In the genomic region with DNA sequence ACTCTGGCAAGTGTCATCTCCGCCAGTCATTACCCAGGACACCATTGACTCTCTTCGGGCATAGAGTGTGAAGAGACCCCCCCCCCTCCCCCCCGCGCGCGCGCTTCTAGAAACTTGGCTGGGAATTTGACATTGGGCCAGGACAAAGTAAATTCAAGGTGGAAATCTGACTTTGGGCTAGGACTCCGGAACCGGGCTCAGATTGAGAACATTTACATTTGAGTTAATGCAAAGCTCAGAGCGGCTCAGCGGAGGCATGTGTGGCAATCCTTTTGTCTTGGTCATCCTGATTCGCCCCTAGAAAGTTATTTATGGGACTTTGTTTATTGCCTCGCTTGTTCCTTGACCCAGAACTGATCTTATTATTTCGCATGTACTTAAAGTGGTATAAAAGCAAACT, we compare ENCODE assay signal across 31 mouse cellular contexts. TPM values are rescaled to one million over a fixed set of nuclear protein-coding genes. Genes with fewer than 3 reads are reported as not detected.
A peak's percentile ranks its signal among the peaks of the same experiment; 100 is the strongest.
DNase-seq lines count a peak whose midpoint lies in the region; ATAC-seq and TF ChIP-seq lines count a peak whose summit lies in the region.
"Had no signal": no experiment of that assay in that cellular context is flagged by ENCODE, and none has a peak within 500 bp of the region (broad histone marks: within the 10 kb centered on the region; RNA-seq: fewer than 3 reads in every experiment).

No protein-coding gene starts in this region.

- peak; percentile 10 for DNase-seq in midbrain, embryonic 11.5 days (ENCODE audit: low spot score, missing footprints)
- DNase-seq in midbrain, embryonic 10.5 days (ENCODE audit: low spot score): no peak
- peak; percentile 97 for DNase-seq in R1 (ENCODE audit: low read depth, low spot score)
- DNase-seq in mesoderm, embryonic 11.5 days (ENCODE audit: low read depth, low spot score): peak; percentile 47
- DNase-seq in kidney, postnatal 14 days: no peak
- no peak for DNase-seq in cerebellum, adult 2 months
- DNase-seq: adrenal gland, adult 8-10 months; adrenal gland, postnatal 25 days; cerebellum, adult 11-12 months; cerebellum, adult 9-10 months; cerebellum, postnatal 14 days; gastrocnemius, postnatal 10 days; gastrocnemius, postnatal 36 days; heart, postnatal 14 days; heart, postnatal 4 days had no signal

- WGBS in midbrain, embryonic 11.5 days: 52% methylated on average over 14 of the region's 14 CpGs
- WGBS in midbrain, embryonic 10.5 days: 48% methylated on average over 14 of the region's 14 CpGs
- WGBS in cerebellum, adult 2 months: 42% methylated on average over 14 of the region's 14 CpGs

- no peaks in the 10 kb centered on the region for H3K9me3 ChIP-seq in midbrain, embryonic 11.5 days (ENCODE audit: control insufficient read depth, low read length)
- H3K9me3 ChIP-seq in midbrain, embryonic 10.5 days (replicated peaks): no peaks in the 10 kb centered on the region; the same call in 1 of the 2 replicates
- H3K9me3 ChIP-seq: forebrain, embryonic 13.5 days; heart, embryonic 10.5 days; hindbrain, embryonic 12.5 days; hindbrain, embryonic 15.5 days; intestine, embryonic 15.5 days had no signal

- no peak overlapping the region for H3K4me2 ChIP-seq in midbrain, embryonic 11.5 days
- H3K4me2 ChIP-seq: forebrain, embryonic 13.5 days; heart, embryonic 13.5 days; hindbrain, embryonic 12.5 days; hindbrain, embryonic 15.5 days; intestine, embryonic 15.5 days had no signal

- H3K4me3 ChIP-seq in midbrain, embryonic 11.5 days (ENCODE audit: low read depth, low read length): no peak overlapping the region
- no peak overlapping the region for H3K4me3 ChIP-seq in midbrain, embryonic 10.5 days
- H3K4me3 ChIP-seq in cerebellum, adult 2 months (replicated peaks; ENCODE audit: insufficient read depth, low read depth, low read length): no peak overlapping the region
- H3K4me3 ChIP-seq: forebrain, embryonic 10.5 days; forebrain, embryonic 13.5 days; heart, adult 2 months; heart, embryonic 10.5 days; heart, embryonic 13.5 days; hindbrain, embryonic 12.5 days; hindbrain, embryonic 15.5 days; intestine, embryonic 15.5 days had no signal

- no peaks in the 10 kb centered on the region for H3K27me3 ChIP-seq in midbrain, embryonic 11.5 days (ENCODE audit: control insufficient read depth, insufficient read depth, low read length)
- H3K27me3 ChIP-seq in midbrain, embryonic 10.5 days (ENCODE audit: low read depth, poor library complexity, severe bottlenecking): peaks cover 28% of the 10 kb centered on the region
- H3K27me3 ChIP-seq in cerebellum, adult 2 months (ENCODE audit: control insufficient read depth, insufficient read depth, low read length): no peaks in the 10 kb centered on the region; the same call in 1 of the 2 replicates
- H3K27me3 ChIP-seq: hindbrain, embryonic 15.5 days; intestine, embryonic 15.5 days had no signal

- no peak overlapping the region for H3K27ac ChIP-seq in midbrain, embryonic 11.5 days (ENCODE audit: low read depth, low read length)
- no peak overlapping the region for H3K27ac ChIP-seq in midbrain, embryonic 10.5 days (replicated peaks)
- no peak overlapping the region for H3K27ac ChIP-seq in cerebellum, adult 2 months (ENCODE audit: insufficient read depth, low read length)
- H3K27ac ChIP-seq: forebrain, embryonic 10.5 days; forebrain, embryonic 13.5 days; heart, adult 2 months; heart, embryonic 10.5 days; heart, embryonic 13.5 days; hindbrain, embryonic 12.5 days; hindbrain, embryonic 15.5 days; intestine, embryonic 15.5 days had no signal

- no peak for TF ChIP-seq POLR2A in cerebellum, adult 2 months (IDR thresholded peaks at IDR 0.05; ENCODE audit: borderline replicate concordance, insufficient read depth, low read length)

- no peak for ATAC-seq in midbrain, embryonic 11.5 days (ENCODE audit: low FRiP score)
- ATAC-seq: activated CD4-positive, CD25-positive, alpha-beta regulatory T cell, adult 4 months; forebrain, embryonic 13.5 days; forebrain, embryonic 16.5 days; intestine, embryonic 15.5 days; Patski had no signal

- no peak for TF ChIP-seq CTCF in cerebellum, adult 2 months (IDR thresholded peaks at IDR 0.05; ENCODE audit: borderline replicate concordance, insufficient read depth, low read depth, low read length)

- no peak overlapping the region for H3K9ac ChIP-seq in midbrain, embryonic 11.5 days (ENCODE audit: low read length)
- H3K9ac ChIP-seq: forebrain, embryonic 13.5 days; heart, embryonic 13.5 days; hindbrain, embryonic 12.5 days; hindbrain, embryonic 15.5 days; intestine, embryonic 15.5 days had no signal

- H3K36me3 ChIP-seq in midbrain, embryonic 11.5 days (ENCODE audit: control insufficient read depth, insufficient read depth, low read length): no peaks in the 10 kb centered on the region
- no peaks in the 10 kb centered on the region for H3K36me3 ChIP-seq in midbrain, embryonic 10.5 days
- H3K36me3 ChIP-seq: forebrain, embryonic 10.5 days; G1E; heart, embryonic 10.5 days; heart, embryonic 13.5 days; hindbrain, embryonic 12.5 days; hindbrain, embryonic 15.5 days; intestine, embryonic 15.5 days had no signal

- H3K4me1 ChIP-seq in midbrain, embryonic 11.5 days (ENCODE audit: control insufficient read depth, insufficient read depth, low read length): 0 out of 2 replicates have a peak, but pooled peaks cover 2% of the 10 kb centered on the region
- H3K4me1 ChIP-seq in midbrain, embryonic 10.5 days: peaks cover 9% of the 10 kb centered on the region; the same call in 1 of the 2 replicates
- no peaks in the 10 kb centered on the region for H3K4me1 ChIP-seq in cerebellum, adult 2 months (ENCODE audit: control insufficient read depth, insufficient read depth, low read length)
- H3K4me1 ChIP-seq: forebrain, embryonic 13.5 days; heart, embryonic 10.5 days; heart, embryonic 13.5 days; hindbrain, embryonic 12.5 days; hindbrain, embryonic 15.5 days; intestine, embryonic 15.5 days had no signal

RNA-seq across cellular contexts. Expression of gene Actrt2, which starts 14.6 kb away (rescaled TPM):
- polyA plus RNA-seq in midbrain, embryonic 11.5 days (2014; fragmentation: Nextera tagmentation; extraction: Ambion mirVana): not detected in 2 replicates
- polyA plus RNA-seq in midbrain, embryonic 10.5 days (2016; fragmentation: Nextera tagmentation; extraction: Ambion mirVana): not detected in 2 replicates
- not detected in 2 replicates for polyA plus RNA-seq in cerebellum, adult 2 months (2012; rRNA removed)
- polyA plus RNA-seq: activated CD4-positive, CD25-positive, alpha-beta regulatory T cell, adult 4 months; brain, embryonic 14.5 days; embryonic facial prominence, embryonic 11.5 days; embryonic facial prominence, embryonic 14.5 days; forebrain, embryonic 10.5 days; forebrain, embryonic 13.5 days; forebrain, embryonic 16.5 days; G1E; heart, embryonic 10.5 days; heart, embryonic 13.5 days; heart, embryonic 16.5 days; hindbrain, embryonic 12.5 days; hindbrain, embryonic 15.5 days; intestine, embryonic 15.5 days; Patski had no signal

RNA-seq across cellular contexts. Expression of gene Prdm16, which starts 45.6 kb away (rescaled TPM):
- polyA plus RNA-seq in midbrain, embryonic 11.5 days (2014; fragmentation: Nextera tagmentation; extraction: Ambion mirVana): 6.6 and 8.0 TPM in 2 replicates
- polyA plus RNA-seq in midbrain, embryonic 10.5 days (2016; fragmentation: Nextera tagmentation; extraction: Ambion mirVana): 12.5 and 14.1 TPM in 2 replicates
- 4.9 and 6.0 TPM in 2 replicates for polyA plus RNA-seq in cerebellum, adult 2 months (2012; rRNA removed)
- polyA plus RNA-seq: G1E, Patski had no signal

Comparison
In these comparisons a context has a peak if more than half of its experiments do, and no peak if none do; other contexts are left out.
1. DNase-seq: peak in midbrain, embryonic 11.5 days (single experiment), R1 (single experiment) and mesoderm, embryonic 11.5 days (single experiment); none in midbrain, embryonic 10.5 days (single experiment), kidney, postnatal 14 days (single experiment) and cerebellum, adult 2 months (0 of 2).